In the genomic region with DNA sequence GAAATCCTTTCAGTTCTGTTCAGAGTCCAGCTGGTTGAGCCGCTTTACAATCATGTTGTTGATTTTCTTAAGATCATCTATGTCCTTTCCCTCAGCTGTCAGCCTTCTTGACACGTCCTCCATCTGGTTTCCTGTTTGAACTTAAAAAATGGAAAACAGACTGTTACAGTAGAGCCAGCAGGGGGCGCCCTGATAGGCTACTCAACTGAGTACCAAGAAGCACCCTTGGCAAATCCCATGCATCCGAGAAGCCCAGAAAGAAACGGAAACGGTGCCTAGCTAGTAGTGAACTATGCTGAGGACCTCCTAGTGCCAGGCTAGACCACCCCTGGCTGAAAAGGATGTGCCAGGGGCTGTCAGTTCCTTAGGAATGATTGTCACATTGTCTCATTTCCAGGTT, we compare ENCODE assay signal across 8 mouse cellular contexts. TPM values are rescaled to one million over a fixed set of nuclear protein-coding genes. Genes with fewer than 3 reads are reported as not detected.
DNase-seq lines count a peak whose midpoint lies in the region; TF ChIP-seq lines count a peak whose summit lies in the region.

No protein-coding gene starts in this region.

- no peak overlapping the region for H3K27ac ChIP-seq in gastrocnemius, adult 2 months

- DNase-seq in gastrocnemius, adult 2 months: peak; percentile 64
- no peak for DNase-seq in gastrocnemius, postnatal 25 days
- DNase-seq in right cerebral cortex, postnatal 14 days: peak; percentile 20
- DNase-seq in right cerebral cortex, postnatal 36 days (ENCODE audit: low spot score in 2 of 2): no peak
- peak; percentile 39 for DNase-seq in gastrocnemius, postnatal 10 days
- DNase-seq in retina, postnatal 1 day: peak; percentile 43
- no peak for DNase-seq in urinary bladder, adult 2 months (ENCODE audit: low spot score)
- no peak for DNase-seq in ovary, postnatal 14 days (ENCODE audit: low spot score)

- intact Hi-C loops in gastrocnemius, adult 2 months (cut with DNase I): loop anchor here (10.0 kb wide), 1 partner anchor 638 kb away; no protein-coding TSS in a partner anchor

- peak; percentile 81 for TF ChIP-seq CTCF in gastrocnemius, adult 2 months (IDR thresholded peaks at IDR 0.05)

- no peak overlapping the region for H3K4me3 ChIP-seq in gastrocnemius, adult 2 months

RNA-seq across cellular contexts. Expression of a gene that starts 22.2 kb away (rescaled TPM):
- total RNA-seq in gastrocnemius, adult 2 months (2021): 10 to 100 TPM; 55.8 to 58.6 TPM
- total RNA-seq in gastrocnemius, postnatal 25 days (2021): 10 to 100 TPM; 33.2 to 62.1 TPM
- 10 to 100 TPM; 40.8 to 45.7 TPM for total RNA-seq in gastrocnemius, postnatal 10 days (2021)
- polyA plus RNA-seq in urinary bladder, adult 2 months (2012; rRNA removed): 0.06 and 0.08 TPM in 2 replicates

RNA-seq across cellular contexts. Expression of a gene that starts 43.1 kb away (rescaled TPM):
- total RNA-seq in gastrocnemius, adult 2 months (2021): 1 to 10 TPM in 1 of 2 experiments, under 1 TPM in 1; 0.92 to 1.0 TPM
- under 1 TPM; 0.43 to 0.77 TPM for total RNA-seq in gastrocnemius, postnatal 25 days (2021)
- 1 to 10 TPM in 1 of 2 experiments, under 1 TPM in 1; 0.82 to 1.3 TPM for total RNA-seq in gastrocnemius, postnatal 10 days (2021)
- polyA plus RNA-seq in urinary bladder, adult 2 months (2012; rRNA removed): 0.95 and 1.3 TPM in 2 replicates

Comparison
In these comparisons a context has a peak if more than half of its experiments do, and no peak if none do; other contexts are left out.
1. DNase-seq: peak in gastrocnemius, adult 2 months (single experiment), right cerebral cortex, postnatal 14 days (single experiment), gastrocnemius, postnatal 10 days (single experiment) and retina, postnatal 1 day (single experiment); none in gastrocnemius, postnatal 25 days (single experiment), right cerebral cortex, postnatal 36 days (0 of 2), urinary bladder, adult 2 months (single experiment) and ovary, postnatal 14 days (single experiment).